Mouse (Mus musculus) heart, adult 2 months (tissue): ENCODE results near the gene Fam222b.

ENCODE experiments used
- CTCF ChIP-seq: fragments of 200-600 bp; IDR thresholded peaks from 2 replicates; pipeline ENCODE4 v1.8.1; 2022; ENCODE audit warnings: antibody characterized with exemption, mild to moderate bottlenecking, moderate library complexity
- EP300 ChIP-seq: fragments of 200-500 bp; IDR thresholded peaks from 2 replicates; pipeline ENCODE4 v1.6.1; 2011; ENCODE audit warnings: low read depth, low read length, control low read depth; ENCODE audit not compliant: insufficient read depth
- POLR2A ChIP-seq: fragments of 200-500 bp; IDR thresholded peaks from 2 replicates; pipeline ENCODE4 v1.6.1; 2011; ENCODE audit warnings: mild to moderate bottlenecking, low read depth, low read length, control low read depth; ENCODE audit not compliant: insufficient read depth

- TF ChIP-seq CTCF (no peak), EP300 (no peak), POLR2A (no peak)
Measured at GRCm38 (mm10) chr11:78176905-78177331, 82.5 kb downstream of the Fam222b start.
